Mouse (Mus musculus) lung, postnatal 36 days (tissue): Measurements from ENCODE around the gene 1700042G07Rik.

Experiments used
- DNase-seq: peaks from one replicate; pipeline ENCODE4 v3.0.0; 2022; ENCODE audit warnings: mixed read lengths

1700042G07Rik gene

GRCm38 (mm10) chr4:116164759-116165554, 8.2 kb upstream of the 1700042G07Rik start:
- peak; percentile 51 for DNase-seq

- DNase-seq: no peak
These were observed 7.3 kb upstream of the 1700042G07Rik start for GRCm38 (mm10) chr4:116165708-116166407.

- DNase-seq: peak; percentile 91
These were observed 5.8 kb upstream of the 1700042G07Rik start, which contains the start of gene Tspan1 for GRCm38 (mm10) chr4:116167404-116167803. Gene Tspan1, minus strand, starts transcription at chr4:116167601.

GRCm38 (mm10) chr4:116168617-116169352, 4.4 kb upstream of the 1700042G07Rik start:
- DNase-seq: peak; percentile 93

GRCm38 (mm10) chr4:116169353-116169672, 3.9 kb upstream of the 1700042G07Rik start:
- no peak for DNase-seq

GRCm38 (mm10) chr4:116173752-116174151, 580 bp downstream of the 1700042G07Rik start:
- DNase-seq: no peak

- DNase-seq: peak; percentile 57
These were observed 1.4 kb downstream of the 1700042G07Rik start for GRCm38 (mm10) chr4:116174466-116175116.

GRCm38 (mm10) chr4:116175136-116175535, 2.0 kb downstream of the 1700042G07Rik start:
- DNase-seq: no peak

GRCm38 (mm10) chr4:116175711-116176542, 2.8 kb downstream of the 1700042G07Rik start:
- peak; percentile 47 for DNase-seq

- peak; percentile 91 for DNase-seq
These were observed 3.4 kb downstream of the 1700042G07Rik start for GRCm38 (mm10) chr4:116176543-116176988.

- peak; percentile 91 for DNase-seq
These were observed 4.0 kb downstream of the 1700042G07Rik start for GRCm38 (mm10) chr4:116177140-116177539.

GRCm38 (mm10) chr4:116182079-116182478, 8.9 kb downstream of the 1700042G07Rik start:
- DNase-seq: no peak

- DNase-seq: peak; percentile 60
These were observed 9.6 kb downstream of the 1700042G07Rik start for GRCm38 (mm10) chr4:116182745-116183144.

- DNase-seq: no peak
These were observed 11.9 kb downstream of the 1700042G07Rik start for GRCm38 (mm10) chr4:116185083-116185482.

- no peak for DNase-seq
These were observed 19.2 kb downstream of the 1700042G07Rik start for GRCm38 (mm10) chr4:116192286-116192835.

- no peak for DNase-seq
These were observed 20.6 kb downstream of the 1700042G07Rik start for GRCm38 (mm10) chr4:116193583-116194383.

- DNase-seq: peak; percentile 20
These were observed 25.2 kb downstream of the 1700042G07Rik start for GRCm38 (mm10) chr4:116198422-116198821.

- no peak for DNase-seq
These were observed 31.2 kb downstream of the 1700042G07Rik start for GRCm38 (mm10) chr4:116204422-116204821.

GRCm38 (mm10) chr4:116206531-116206930, 33.4 kb downstream of the 1700042G07Rik start:
- no peak for DNase-seq

- DNase-seq: no peak
These were observed 35.7 kb downstream of the 1700042G07Rik start for GRCm38 (mm10) chr4:116208891-116209290.
